Mouse (Mus musculus): ENCODE results near the gene Zfp414.

GRCm38 (mm10) chr17:33673837-33674236, 44.9 kb downstream of the Zfp414 start:
- no peak for TF ChIP-seq CTCF (IDR thresholded peaks at IDR 0.05; ENCODE audit: low read depth)
- TF ChIP-seq EP300 (IDR thresholded peaks at IDR 0.05; ENCODE audit: low read depth): no peak
